Mouse (Mus musculus): ENCODE measurements around the gene Kcnmb1.

GRCm38 (mm10) chr11:33927321-33927720, 35.5 kb upstream of the Kcnmb1 start:
- no peak for TF ChIP-seq CTCF (IDR thresholded peaks at IDR 0.05; ENCODE audit: extremely low read depth, insufficient read depth, low read length)
- no peak for TF ChIP-seq POLR2A (IDR thresholded peaks at IDR 0.05; ENCODE audit: extremely low read depth, insufficient read depth, low read length)
